12 mouse cellular contexts compared by ENCODE assay signal in genomic region chr6:71744934-71745333, GRCm38 (mm10). TPM values are rescaled to one million over a fixed set of nuclear protein-coding genes. Genes with fewer than 3 reads are reported as not detected.
"Had no signal": no experiment of that assay in that cellular context is flagged by ENCODE, and none has a peak within 500 bp of the region (broad histone marks: within the 10 kb centered on the region; RNA-seq: fewer than 3 reads in every experiment).

No protein-coding gene starts in this region.

- DNase-seq: kidney, adult 2 months; kidney, postnatal 14 days; layer of hippocampus, adult 9-11 months; layer of hippocampus, postnatal 36 days; lung, adult 18-20 months had no signal

- H3K4me3 ChIP-seq: kidney, embryonic 15.5 days; limb, embryonic 13.5 days; midbrain, embryonic 13.5 days; neural tube, embryonic 12.5 days had no signal

- H3K27ac ChIP-seq: kidney, embryonic 15.5 days; limb, embryonic 13.5 days; liver, embryonic 14.5 days; midbrain, embryonic 13.5 days; neural tube, embryonic 12.5 days; stomach, postnatal 0 days had no signal

RNA-seq across cellular contexts. Expression of gene Reep1, which starts 37.6 kb away (rescaled TPM):
- total RNA-seq: neutrophil, adult 5-6 weeks had no signal
